Mouse (Mus musculus) hindbrain, postnatal 0 days (tissue): ENCODE measurements around the gene Xiap. TPM values are rescaled to one million over a fixed set of nuclear protein-coding genes. Genes with fewer than 3 reads are reported as not detected.

Experiments
- ATAC-seq: fragments of 200-750 bp; cut with Nextera tagmentation; 2 replicates; pipeline ENCODE4 v1.8.0; 2017; ENCODE audit warnings: mild to moderate bottlenecking, moderate TSS enrichment, moderate library complexity
- DNase-seq: peaks from one replicate; pipeline ENCODE4 v3.0.0-alpha.2; 2015; ENCODE audit warnings: low spot score
- H3K27ac ChIP-seq: fragments of 300-500 bp; sonication (generic); 2 replicates; pipeline ENCODE4 v1.5.1; 2014; ENCODE audit warnings: mild to moderate bottlenecking
- H3K27me3 ChIP-seq: fragments of 300-500 bp; sonication (generic); 2 replicates; pipeline ENCODE4 v1.6.1; 2014; ENCODE audit warnings: low read length, mixed read lengths; ENCODE audit not compliant: insufficient read depth
- H3K36me3 ChIP-seq: fragments of 300-500 bp; sonication (generic); 2 replicates; pipeline ENCODE4 v1.6.1; 2014; ENCODE audit warnings: low read length, mixed read lengths; ENCODE audit not compliant: insufficient read depth
- H3K4me1 ChIP-seq: fragments of 300-500 bp; sonication (generic); 2 replicates; pipeline ENCODE4 v1.6.1; 2014; ENCODE audit warnings: antibody characterized with exemption, low read length, mixed read lengths; ENCODE audit not compliant: insufficient read depth
- H3K4me2 ChIP-seq: fragments of 300-500 bp; sonication (generic); 2 replicates; pipeline ENCODE4 v1.6.1; 2014; ENCODE audit warnings: low read depth, mild to moderate bottlenecking, low read length, moderate library complexity, mixed read lengths
- H3K4me3 ChIP-seq: fragments of 300-500 bp; sonication (generic); 2 replicates; pipeline ENCODE4 v1.5.1; 2014; ENCODE audit warnings: low read length
- H3K9ac ChIP-seq: fragments of 300-500 bp; sonication (generic); replicated peaks from 2 replicates; pipeline ENCODE4 v1.6.1; 2014; ENCODE audit warnings: mild to moderate bottlenecking, low read length, moderate library complexity, mixed read lengths
- H3K9me3 ChIP-seq: fragments of 300-500 bp; sonication (generic); 2 replicates; pipeline ENCODE4 v1.6.1; 2016; ENCODE audit warnings: low read length, mixed read lengths
- CTCF ChIP-seq: IDR thresholded peaks from 2 replicates; pipeline ENCODE4 v1.5.1; 2016; ENCODE audit warnings: antibody characterized with exemption, control low read depth, low read depth
- WGBS: fragments of 180-500 bp; shearing (Covaris S2); extraction: QIAGEN DNeasy Blood & Tissue Kit; methylation state at CpG from one replicate; pipeline ENCODE4 v1.1.7; 2014; 5-methylcytosine and 5-hydroxymethylcytosine counted together
- polyA plus RNA-seq: library from polyadenylated mRNA; unstranded; fragments of >200 nt; fragmentation: Nextera tagmentation; extraction: Ambion mirVana; gene quantifications from 2 replicates; pipeline ENCODE4 v1.2.1, GENCODE M21; 2015
- total RNA-seq: library from RNA; depleted of rRNA; stranded (reverse); fragments of >200 nt; gene quantifications from 2 replicates; pipeline ENCODE4 v1.2.3, GENCODE M21; 2014

Xiap gene
- total and polyA plus RNA-seq, 2 experiments from 2014 or later, result 10.3 to 26.6 TPM

DNA sequence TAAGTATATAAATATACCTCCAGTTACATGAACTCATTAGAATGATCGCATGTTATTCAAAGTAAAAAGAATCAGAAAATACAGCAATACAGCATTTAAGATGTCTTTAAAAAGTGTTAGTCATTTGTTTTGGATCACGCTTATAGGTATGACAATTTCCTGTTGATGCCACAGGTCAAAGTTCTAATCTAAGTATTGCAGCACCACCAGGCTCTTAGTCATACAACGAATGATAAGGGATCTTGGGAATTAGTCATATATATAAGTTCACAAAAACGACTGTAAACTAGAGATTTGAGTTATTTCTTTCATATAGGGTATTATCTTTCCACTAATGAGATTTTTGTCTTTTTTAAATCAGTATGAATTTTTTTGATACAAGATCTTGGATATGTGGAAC is 84.5 kb downstream of the Xiap start:
- no peak for DNase-seq
- Histone ChIP-seq H3K4me2 (no peak overlapping the region), H3K4me1 (no peaks in the 10 kb centered on the region), H3K9me3 (no peaks in the 10 kb centered on the region), H3K36me3 (no peaks in the 10 kb centered on the region), H3K4me3 (no peak overlapping the region), H3K27me3 (no peaks in the 10 kb centered on the region), H3K9ac (no peak overlapping the region), H3K27ac (no peak overlapping the region)
- no peak for TF ChIP-seq CTCF
- WGBS, result 85% methylated on average over 4 of the region's 4 CpGs
- ATAC-seq, result no peak

- Histone ChIP-seq H3K27me3 (no peaks in the 10 kb centered on the region), H3K4me2 (peak overlapping the region; percentile 53; the same call in 1 of the 2 replicates), H3K4me3 (no peak overlapping the region), H3K9ac (no peak overlapping the region), H3K27ac (no peak overlapping the region), H3K36me3 (no peaks in the 10 kb centered on the region), H3K9me3 (no peaks in the 10 kb centered on the region), H3K4me1 (no peaks in the 10 kb centered on the region)
- TF ChIP-seq CTCF, result no peak
- DNase-seq (no peak), ATAC-seq (no peak)
- 52% methylated on average over 5 of the region's 5 CpGs for WGBS
Observed at GRCm38 (mm10) chrX:42148016-42148451, 88.6 kb downstream of the Xiap start.

- peak; percentile 59 for TF ChIP-seq CTCF
- ATAC-seq (peak; percentile 87), DNase-seq (peak; percentile 91)
- Histone ChIP-seq H3K4me3 (peak within 1 kb of the TSS; percentile 60), H3K27ac (peak within 1 kb of the TSS; percentile 99), H3K4me2 (peak within 1 kb of the TSS; percentile 53), H3K4me1 (no peaks in the 10 kb centered on the region), H3K9me3 (no peaks in the 10 kb centered on the region), H3K9ac (peak within 1 kb of the TSS; percentile 89), H3K27me3 (no peaks in the 10 kb centered on the region), H3K36me3 (no peaks in the 10 kb centered on the region)
- WGBS, result 26% methylated on average over 64 of the region's 76 CpGs
Observed at GRCm38 (mm10) chrX:42148788-42149556, 89.5 kb downstream of the Xiap start, which contains the start of gene Stag2. Stag2 (plus strand) TSS chrX:42149317.

DNA sequence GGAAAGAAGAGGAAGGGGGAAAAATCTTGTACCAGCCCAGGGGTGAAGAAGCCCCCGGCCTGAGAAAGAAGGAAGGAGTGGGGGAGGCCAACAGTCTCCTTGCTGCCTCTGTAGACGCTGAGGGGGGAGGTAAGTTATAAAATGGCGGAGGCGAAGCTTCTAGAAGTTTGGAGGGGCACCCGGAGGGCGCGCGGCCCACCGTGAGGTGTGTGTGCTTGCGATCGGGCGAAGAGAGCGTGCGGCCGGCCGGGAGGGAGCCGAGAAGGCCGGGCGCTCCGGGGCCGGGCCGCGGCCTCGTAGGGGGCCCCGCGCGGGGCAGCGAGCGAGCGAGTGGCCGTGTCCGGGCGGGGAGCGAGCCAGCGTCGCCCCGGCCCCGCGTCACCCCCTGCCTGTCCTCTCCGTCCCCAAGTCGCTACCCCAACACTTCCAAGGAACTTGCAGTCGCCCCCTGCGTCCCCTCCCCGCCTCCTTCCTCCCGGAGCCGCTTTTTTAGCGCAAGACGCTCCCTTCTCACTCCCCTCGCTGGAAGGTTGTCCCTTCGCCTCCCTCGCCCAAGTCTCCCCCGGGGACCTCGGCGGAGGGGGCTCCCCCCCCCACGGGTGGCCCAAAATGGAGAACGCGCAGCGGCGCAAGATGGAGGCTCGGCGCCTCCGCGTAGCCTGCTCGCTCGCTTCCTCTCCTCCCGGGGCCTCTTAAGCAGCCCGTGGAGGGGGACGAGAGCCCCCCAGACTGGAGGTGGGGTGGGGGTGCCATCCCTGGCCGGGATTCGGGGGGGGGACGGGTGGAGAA is 90.3 kb downstream of the Xiap start:
- DNase-seq (peak; percentile 66), ATAC-seq (peak; percentile 63)
- Histone ChIP-seq H3K4me2 (peak overlapping the region; percentile 50), H3K9me3 (no peaks in the 10 kb centered on the region), H3K4me3 (peak overlapping the region; percentile 60), H3K27me3 (no peaks in the 10 kb centered on the region), H3K36me3 (no peaks in the 10 kb centered on the region), H3K9ac (peak overlapping the region; percentile 89), H3K4me1 (no peaks in the 10 kb centered on the region), H3K27ac (peak overlapping the region; percentile 99)
- no peak for TF ChIP-seq CTCF
- 21% methylated on average over 32 of the region's 71 CpGs for WGBS

GRCm38 (mm10) chrX:42150346-42151023 is 91.0 kb downstream of the Xiap start:
- H3K4me1 ChIP-seq, result no peaks in the 10 kb centered on the region
- ATAC-seq (peak; percentile 87), DNase-seq (peak; percentile 88)
- H3K9ac ChIP-seq, result peak overlapping the region; percentile 89
- H3K36me3 ChIP-seq, result no peaks in the 10 kb centered on the region
- H3K27me3 ChIP-seq, result no peaks in the 10 kb centered on the region
- no peaks in the 10 kb centered on the region for H3K9me3 ChIP-seq
- H3K4me3 ChIP-seq, result peak overlapping the region; percentile 60
- H3K27ac ChIP-seq, result peak overlapping the region; percentile 99
- H3K4me2 ChIP-seq, result peak overlapping the region; percentile 57
- 34% methylated on average over 19 of the region's 40 CpGs for WGBS
- no peak for TF ChIP-seq CTCF

- H3K27ac ChIP-seq, result peak overlapping the region; percentile 79
- no peaks in the 10 kb centered on the region for H3K27me3 ChIP-seq
- peak overlapping the region; percentile 54 for H3K9ac ChIP-seq
- peak overlapping the region; percentile 46 for H3K4me3 ChIP-seq
- DNase-seq, result no peak
- no peak for ATAC-seq
- no peak for TF ChIP-seq CTCF
- no peaks in the 10 kb centered on the region for H3K9me3 ChIP-seq
- H3K4me2 ChIP-seq, result peak overlapping the region; percentile 57
- WGBS, result 25% methylated on average over 25 of the region's 25 CpGs
- no peaks in the 10 kb centered on the region for H3K36me3 ChIP-seq
- H3K4me1 ChIP-seq, result no peaks in the 10 kb centered on the region
Observed at GRCm38 (mm10) chrX:42151024-42151754, 91.7 kb downstream of the Xiap start.
